Mouse (Mus musculus): ENCODE results near the gene Rpl18a. TPM values are rescaled to one million over a fixed set of nuclear protein-coding genes. Genes with fewer than 3 reads are reported as not detected.

Rpl18a gene
- polyA plus RNA-seq, 1 experiment: 2,473 TPM

DNA sequence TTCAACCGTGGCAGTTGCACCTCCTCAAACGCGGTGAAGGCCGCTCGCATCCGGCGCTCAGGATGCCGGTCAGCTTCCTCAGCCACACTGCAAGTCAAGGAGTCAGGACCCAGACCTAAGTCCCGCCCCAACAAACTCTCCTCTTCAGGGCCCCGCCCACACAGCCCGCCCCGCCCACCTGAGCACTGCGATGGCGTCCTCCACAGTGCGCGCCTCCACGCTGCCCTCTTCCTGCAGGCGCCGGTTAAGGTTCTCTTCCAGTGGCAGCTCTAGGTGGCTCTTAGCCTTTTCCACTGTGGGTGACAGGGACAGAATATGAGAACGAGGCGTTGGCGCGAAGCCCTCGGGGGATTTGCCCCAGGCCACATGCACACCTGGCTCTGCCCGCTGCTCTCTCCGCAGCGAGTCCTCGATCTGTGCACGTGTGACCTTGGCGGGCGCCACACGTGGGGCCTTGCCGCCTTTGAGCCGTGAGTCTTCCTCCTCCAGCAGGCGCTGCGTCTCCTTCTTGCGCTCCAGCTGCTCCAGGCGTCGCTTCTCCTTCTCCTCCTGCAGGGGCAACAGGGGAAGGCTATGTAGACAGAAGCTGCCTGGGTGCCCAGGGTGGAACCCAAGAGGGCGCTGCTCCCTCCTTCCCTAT, 28.5 kb downstream of the Rpl18a start:
- Histone ChIP-seq H3K9me3 (replicated peaks; ENCODE audit: control insufficient read depth, insufficient read depth, low read length, poor library complexity, severe bottlenecking) (no peaks in the 10 kb centered on the region), H3K27me3 (ENCODE audit: control insufficient read depth, insufficient read depth, low read length, poor library complexity, severe bottlenecking) (0 out of 2 replicates have a peak, but pooled peaks cover 4% of the 10 kb centered on the region), H3K36me3 (ENCODE audit: control insufficient read depth, insufficient read depth, low read length, poor library complexity, severe bottlenecking) (no peaks in the 10 kb centered on the region; the same call in 1 of the 2 replicates), H3K9ac (ENCODE audit: low read depth, poor library complexity, severe bottlenecking) (peak overlapping the region; percentile 30), H3K4me1 (ENCODE audit: control insufficient read depth, insufficient read depth, low read length) (peaks cover 7% of the 10 kb centered on the region), H3K4me3 (ENCODE audit: low read depth, low read length) (peak overlapping the region; percentile 55), H3K27ac (ENCODE audit: insufficient read depth, low read length) (peak overlapping the region; percentile 23)
- TF ChIP-seq EP300 (IDR thresholded peaks at IDR 0.05; ENCODE audit: insufficient read depth, low read depth, low read length) (no peak), POLR2A (IDR thresholded peaks at IDR 0.05; ENCODE audit: insufficient read depth, low read length) (peak; percentile 53)

DNA sequence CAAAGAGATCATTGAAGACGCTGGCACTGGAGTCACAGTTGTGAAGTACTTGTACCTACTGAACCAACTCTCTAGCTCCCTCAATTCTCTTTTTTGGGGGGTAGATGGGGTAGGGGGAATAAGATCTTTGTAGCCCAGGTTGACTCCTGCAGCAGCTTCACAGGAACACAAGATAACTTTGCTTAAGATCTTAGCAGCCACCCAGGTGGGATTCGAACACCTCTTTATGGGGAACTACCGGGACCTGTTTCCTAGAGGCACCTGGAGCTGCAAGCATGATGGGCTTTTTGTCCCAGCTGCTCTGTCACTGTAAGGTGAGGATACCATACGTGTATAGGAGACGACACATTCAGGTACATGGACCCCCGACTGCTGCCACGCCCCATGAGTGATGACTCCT, 30.6 kb downstream of the Rpl18a start:
- Histone ChIP-seq H3K36me3 (ENCODE audit: control insufficient read depth, insufficient read depth, low read length, poor library complexity, severe bottlenecking) (no peaks in the 10 kb centered on the region; the same call in 1 of the 2 replicates), H3K27me3 (ENCODE audit: control insufficient read depth, insufficient read depth, low read length, poor library complexity, severe bottlenecking) (peaks cover 14% of the 10 kb centered on the region), H3K4me1 (ENCODE audit: control insufficient read depth, insufficient read depth, low read length) (peaks cover 4% of the 10 kb centered on the region), H3K27ac (ENCODE audit: insufficient read depth, low read length) (no peak overlapping the region), H3K4me3 (ENCODE audit: low read depth, low read length) (no peak overlapping the region), H3K9me3 (replicated peaks; ENCODE audit: control insufficient read depth, insufficient read depth, low read length, poor library complexity, severe bottlenecking) (no peaks in the 10 kb centered on the region), H3K9ac (ENCODE audit: low read depth, poor library complexity, severe bottlenecking) (no peak overlapping the region)
- TF ChIP-seq EP300 (IDR thresholded peaks at IDR 0.05; ENCODE audit: insufficient read depth, low read depth, low read length) (no peak), CTCF (IDR thresholded peaks at IDR 0.05; ENCODE audit: low read depth, low read length) (no peak), POLR2A (IDR thresholded peaks at IDR 0.05; ENCODE audit: insufficient read depth, low read length) (no peak)

DNA sequence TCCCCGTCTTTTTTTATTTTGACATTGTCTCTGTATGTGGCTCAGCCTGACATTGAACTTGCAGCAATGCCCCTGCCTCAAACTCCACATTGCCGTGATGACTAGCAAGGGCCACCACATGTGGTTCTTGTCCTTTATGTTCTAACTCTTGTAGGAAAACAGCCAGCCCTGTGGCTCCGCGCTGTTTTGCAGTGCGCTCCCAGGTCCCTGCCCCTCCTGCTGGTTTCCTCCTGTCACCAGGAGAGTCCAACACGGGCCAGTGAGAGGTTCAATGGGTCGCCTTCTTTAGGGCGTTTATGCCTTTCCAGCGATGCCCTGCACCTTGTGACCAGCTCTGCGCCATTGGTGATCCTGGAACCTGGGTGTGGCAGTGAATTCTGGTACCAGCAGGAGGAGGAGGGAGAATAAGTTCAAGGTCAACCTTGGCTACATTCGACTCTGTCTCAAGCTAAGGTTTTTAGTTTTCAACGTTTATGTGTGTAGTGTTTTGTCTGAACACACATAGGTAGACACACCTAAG, 31.2 kb downstream of the Rpl18a start:
- H3K9ac ChIP-seq (ENCODE audit: low read depth, poor library complexity, severe bottlenecking): 0 out of 2 replicates have a peak overlapping the region, but pooled peaks have one; percentile 13
- peaks cover 14% of the 10 kb centered on the region for H3K27me3 ChIP-seq (ENCODE audit: control insufficient read depth, insufficient read depth, low read length, poor library complexity, severe bottlenecking)
- no peaks in the 10 kb centered on the region for H3K9me3 ChIP-seq (replicated peaks; ENCODE audit: control insufficient read depth, insufficient read depth, low read length, poor library complexity, severe bottlenecking)
- H3K4me3 ChIP-seq (ENCODE audit: low read depth, low read length): peak overlapping the region; percentile 63
- H3K4me1 ChIP-seq (ENCODE audit: control insufficient read depth, insufficient read depth, low read length): peaks cover 3% of the 10 kb centered on the region
- H3K36me3 ChIP-seq (ENCODE audit: control insufficient read depth, insufficient read depth, low read length, poor library complexity, severe bottlenecking): no peaks in the 10 kb centered on the region; the same call in 1 of the 2 replicates
- TF ChIP-seq EP300 (IDR thresholded peaks at IDR 0.05; ENCODE audit: insufficient read depth, low read depth, low read length) (peak; percentile 59; the same call in 1 of the 2 replicates), CTCF (IDR thresholded peaks at IDR 0.05; ENCODE audit: low read depth, low read length) (no peak), POLR2A (IDR thresholded peaks at IDR 0.05; ENCODE audit: insufficient read depth, low read length) (no peak)
- H3K27ac ChIP-seq (ENCODE audit: insufficient read depth, low read length): peak overlapping the region; percentile 75

DNA sequence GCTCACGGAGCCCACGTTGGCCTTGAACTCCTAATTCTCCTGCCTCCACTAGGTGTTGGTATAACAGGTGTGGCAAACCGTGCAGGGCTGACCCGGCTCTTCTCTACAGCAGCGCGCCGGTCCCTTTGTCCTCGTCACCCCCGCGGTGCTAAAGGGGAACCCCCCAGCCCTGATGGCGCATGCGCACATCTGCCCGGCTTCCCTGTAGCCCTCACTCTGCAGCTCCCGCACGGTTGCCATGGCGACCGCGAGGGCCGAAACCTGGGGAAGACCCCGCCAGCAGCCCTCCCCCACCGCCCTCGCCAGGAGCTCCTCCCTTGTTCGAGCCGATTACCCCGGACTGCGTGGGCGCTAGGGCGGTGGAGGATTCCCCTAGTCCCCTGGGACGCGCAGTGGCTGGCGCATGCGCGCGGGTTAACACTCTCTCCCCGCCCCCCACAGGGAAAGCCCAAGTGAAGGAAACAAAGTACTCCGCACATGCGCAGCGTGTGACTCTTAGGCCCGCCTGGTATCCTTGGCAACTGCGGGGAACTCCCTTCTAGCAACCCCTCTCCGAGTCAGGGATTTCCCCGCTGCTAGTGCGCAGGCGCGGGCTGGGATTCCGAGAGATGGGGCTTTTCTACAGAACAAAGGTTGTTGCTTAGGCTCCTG, 31.7 kb downstream of the Rpl18a start:
- Histone ChIP-seq H3K27ac (ENCODE audit: insufficient read depth, low read length) (peak overlapping the region; percentile 75), H3K36me3 (ENCODE audit: control insufficient read depth, insufficient read depth, low read length, poor library complexity, severe bottlenecking) (no peaks in the 10 kb centered on the region; the same call in 1 of the 2 replicates), H3K9ac (ENCODE audit: low read depth, poor library complexity, severe bottlenecking) (peak overlapping the region; percentile 13), H3K4me3 (ENCODE audit: low read depth, low read length) (peak overlapping the region; percentile 63), H3K4me1 (ENCODE audit: control insufficient read depth, insufficient read depth, low read length) (peaks cover 3% of the 10 kb centered on the region), H3K27me3 (ENCODE audit: control insufficient read depth, insufficient read depth, low read length, poor library complexity, severe bottlenecking) (peaks cover 14% of the 10 kb centered on the region), H3K9me3 (replicated peaks; ENCODE audit: control insufficient read depth, insufficient read depth, low read length, poor library complexity, severe bottlenecking) (no peaks in the 10 kb centered on the region)
- peak; percentile 44 for TF ChIP-seq EP300 (IDR thresholded peaks at IDR 0.05; ENCODE audit: insufficient read depth, low read depth, low read length)
- no peak for TF ChIP-seq POLR2A (IDR thresholded peaks at IDR 0.05; ENCODE audit: insufficient read depth, low read length)

DNA sequence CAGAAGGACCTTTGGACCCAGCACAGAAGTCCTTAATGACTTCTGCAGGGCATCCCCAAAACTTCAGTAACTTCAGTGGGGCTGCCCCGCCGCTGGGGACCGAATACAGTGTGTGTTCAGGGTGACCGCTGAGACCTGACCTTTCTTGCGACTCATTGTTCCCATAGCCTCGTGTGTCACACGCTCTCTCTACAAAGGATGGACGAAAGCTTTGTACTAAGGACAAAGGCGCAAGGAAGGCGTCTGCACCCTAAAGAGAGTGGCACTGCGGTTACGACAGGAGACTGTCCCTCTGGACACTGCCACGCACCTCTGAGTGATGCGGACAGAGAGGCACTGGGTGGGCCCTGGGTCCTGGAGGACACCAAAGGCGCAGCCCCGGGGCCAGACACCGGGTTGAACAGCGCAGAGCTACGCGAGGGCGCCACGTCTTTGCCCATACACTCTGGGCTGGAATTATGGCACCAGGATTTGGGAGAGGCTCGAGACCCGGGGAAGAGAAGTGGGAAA, 32.4 kb downstream of the Rpl18a start:
- Histone ChIP-seq H3K36me3 (ENCODE audit: control insufficient read depth, insufficient read depth, low read length, poor library complexity, severe bottlenecking) (no peaks in the 10 kb centered on the region; the same call in 1 of the 2 replicates), H3K9ac (ENCODE audit: low read depth, poor library complexity, severe bottlenecking) (peak overlapping the region; percentile 5), H3K4me1 (ENCODE audit: control insufficient read depth, insufficient read depth, low read length) (peaks cover 3% of the 10 kb centered on the region), H3K27ac (ENCODE audit: insufficient read depth, low read length) (peak overlapping the region; percentile 3), H3K4me3 (ENCODE audit: low read depth, low read length) (peak overlapping the region; percentile 59), H3K27me3 (ENCODE audit: control insufficient read depth, insufficient read depth, low read length, poor library complexity, severe bottlenecking) (peaks cover 14% of the 10 kb centered on the region), H3K9me3 (replicated peaks; ENCODE audit: control insufficient read depth, insufficient read depth, low read length, poor library complexity, severe bottlenecking) (no peaks in the 10 kb centered on the region)
- TF ChIP-seq CTCF (IDR thresholded peaks at IDR 0.05; ENCODE audit: low read depth, low read length): no peak
- peak; percentile 73 for TF ChIP-seq EP300 (IDR thresholded peaks at IDR 0.05; ENCODE audit: insufficient read depth, low read depth, low read length)
- TF ChIP-seq POLR2A (IDR thresholded peaks at IDR 0.05; ENCODE audit: insufficient read depth, low read length): no peak
